ENCODE assay signal across 11 mouse cellular contexts in genomic region chr4:150523351-150523750, GRCm38 (mm10).
DNase-seq lines count a peak whose midpoint lies in the region; ATAC-seq and TF ChIP-seq lines count a peak whose summit lies in the region.
"Had no signal": no experiment of that assay in that cellular context is flagged by ENCODE, and none has a peak within 500 bp of the region (broad histone marks: within the 10 kb centered on the region; RNA-seq: fewer than 3 reads in every experiment).

No protein-coding gene starts in this region.

- TF ChIP-seq CTCF in stomach, postnatal 0 days (IDR thresholded peaks at IDR 0.05; ENCODE audit: low read depth), result no peak
- no peak for TF ChIP-seq CTCF in liver, postnatal 0 days (IDR thresholded peaks at IDR 0.05; ENCODE audit: low read depth)
- TF ChIP-seq CTCF in cerebellum, adult 2 months (IDR thresholded peaks at IDR 0.05; ENCODE audit: borderline replicate concordance, insufficient read depth, low read depth, low read length), result no peak

- peak; percentile 58; the same call in 1 of the 2 replicates for ATAC-seq in stomach, embryonic 14.5 days (ENCODE audit: insufficient number of reproducible peaks, insufficient read depth, low FRiP score, low read depth)
- ATAC-seq in stomach, postnatal 0 days (ENCODE audit: low FRiP score, low TSS enrichment), result no peak
- ATAC-seq in liver, postnatal 0 days, result peak; percentile 75

- no peaks in the 10 kb centered on the region for H3K27me3 ChIP-seq in stomach, embryonic 14.5 days (ENCODE audit: control insufficient read depth, insufficient read depth, low read length)
- H3K27me3 ChIP-seq in stomach, postnatal 0 days (ENCODE audit: control insufficient read depth, insufficient read depth, low read length), result no peaks in the 10 kb centered on the region
- H3K27me3 ChIP-seq in embryonic facial prominence, embryonic 10.5 days (replicated peaks; ENCODE audit: low read depth, poor library complexity, severe bottlenecking), result no peaks in the 10 kb centered on the region
- H3K27me3 ChIP-seq in liver, postnatal 0 days (ENCODE audit: insufficient read depth, low read length), result no peaks in the 10 kb centered on the region
- no peaks in the 10 kb centered on the region for H3K27me3 ChIP-seq in cerebellum, adult 2 months (ENCODE audit: control insufficient read depth, insufficient read depth, low read length)
- H3K27me3 ChIP-seq: embryonic facial prominence, embryonic 12.5 days had no signal

- DNase-seq in stomach, postnatal 0 days (ENCODE audit: low spot score), result no peak
- no peak for DNase-seq in embryonic facial prominence, embryonic 10.5 days (ENCODE audit: low spot score)
- DNase-seq in liver, postnatal 0 days, result peak; percentile 26
- no peak for DNase-seq in cerebellum, adult 2 months
- no peak for DNase-seq in right cerebral cortex, postnatal 14 days
- DNase-seq in thymus, postnatal 10 days (ENCODE audit: low spot score in 2 of 2), result no peak
- DNase-seq: kidney, adult 18-20 months; left cerebral cortex, postnatal 4 days; right cerebral cortex, adult 18-20 months had no signal

- H3K4me3 ChIP-seq in stomach, embryonic 14.5 days (ENCODE audit: low read depth, low read length), result no peak overlapping the region
- no peak overlapping the region for H3K4me3 ChIP-seq in stomach, postnatal 0 days (ENCODE audit: low read depth, low read length)
- H3K4me3 ChIP-seq in embryonic facial prominence, embryonic 10.5 days, result no peak overlapping the region
- no peak overlapping the region for H3K4me3 ChIP-seq in liver, postnatal 0 days (ENCODE audit: low read depth, low read length)
- no peak overlapping the region for H3K4me3 ChIP-seq in cerebellum, adult 2 months (replicated peaks; ENCODE audit: insufficient read depth, low read depth, low read length)
- H3K4me3 ChIP-seq: embryonic facial prominence, embryonic 12.5 days had no signal

- H3K9me3 ChIP-seq in stomach, embryonic 14.5 days (ENCODE audit: control insufficient read depth, low read depth, low read length), result no peaks in the 10 kb centered on the region
- H3K9me3 ChIP-seq in stomach, postnatal 0 days (ENCODE audit: control insufficient read depth, low read length), result no peaks in the 10 kb centered on the region
- no peaks in the 10 kb centered on the region for H3K9me3 ChIP-seq in embryonic facial prominence, embryonic 10.5 days
- no peaks in the 10 kb centered on the region for H3K9me3 ChIP-seq in liver, postnatal 0 days (ENCODE audit: low read length)
- H3K9me3 ChIP-seq: embryonic facial prominence, embryonic 12.5 days had no signal

- no peak for TF ChIP-seq EP300 in stomach, postnatal 0 days (optimal IDR thresholded peaks at IDR 0.05)
- TF ChIP-seq EP300 in liver, postnatal 0 days (IDR thresholded peaks at IDR 0.05; ENCODE audit: low read depth), result no peak; the same call in 1 of the 2 replicates

- H3K9ac ChIP-seq in stomach, embryonic 14.5 days (replicated peaks; ENCODE audit: low read depth, low read length), result no peak overlapping the region
- H3K9ac ChIP-seq in stomach, postnatal 0 days (ENCODE audit: low read length), result no peak overlapping the region
- no peak overlapping the region for H3K9ac ChIP-seq in liver, postnatal 0 days (replicated peaks)
- H3K9ac ChIP-seq: embryonic facial prominence, embryonic 12.5 days had no signal

- no peak overlapping the region for H3K4me2 ChIP-seq in stomach, embryonic 14.5 days (replicated peaks; ENCODE audit: low read depth, low read length)
- H3K4me2 ChIP-seq in stomach, postnatal 0 days (replicated peaks; ENCODE audit: low read depth), result no peak overlapping the region
- H3K4me2 ChIP-seq in liver, postnatal 0 days (ENCODE audit: low read depth, low read length), result no peak overlapping the region
- H3K4me2 ChIP-seq: embryonic facial prominence, embryonic 12.5 days had no signal

- no peak for TF ChIP-seq POLR2A in cerebellum, adult 2 months (IDR thresholded peaks at IDR 0.05; ENCODE audit: borderline replicate concordance, insufficient read depth, low read length)

- no peaks in the 10 kb centered on the region for H3K4me1 ChIP-seq in stomach, embryonic 14.5 days (ENCODE audit: control insufficient read depth, insufficient read depth, low read length)
- H3K4me1 ChIP-seq in stomach, postnatal 0 days (replicated peaks; ENCODE audit: control insufficient read depth, insufficient read depth), result no peaks in the 10 kb centered on the region
- H3K4me1 ChIP-seq in embryonic facial prominence, embryonic 10.5 days, result no peaks in the 10 kb centered on the region; the same call in 1 of the 2 replicates
- H3K4me1 ChIP-seq in liver, postnatal 0 days (ENCODE audit: insufficient read depth), result peaks cover 18% of the 10 kb centered on the region
- peaks cover 8% of the 10 kb centered on the region for H3K4me1 ChIP-seq in cerebellum, adult 2 months (ENCODE audit: control insufficient read depth, insufficient read depth, low read length)

- H3K36me3 ChIP-seq in stomach, embryonic 14.5 days (ENCODE audit: control insufficient read depth, insufficient read depth, low read length), result peaks cover 3% of the 10 kb centered on the region; the same call in 1 of the 2 replicates
- H3K36me3 ChIP-seq in stomach, postnatal 0 days (ENCODE audit: control insufficient read depth, insufficient read depth, low read length), result no peaks in the 10 kb centered on the region
- peaks cover 62% of the 10 kb centered on the region for H3K36me3 ChIP-seq in embryonic facial prominence, embryonic 10.5 days (replicated peaks)
- H3K36me3 ChIP-seq in liver, postnatal 0 days (replicated peaks; ENCODE audit: insufficient read depth, low read length), result peaks cover 9% of the 10 kb centered on the region

- H3K27ac ChIP-seq in stomach, embryonic 14.5 days (ENCODE audit: low read length), result no peak overlapping the region
- no peak overlapping the region for H3K27ac ChIP-seq in stomach, postnatal 0 days (replicated peaks)
- peak overlapping the region; percentile 15 for H3K27ac ChIP-seq in embryonic facial prominence, embryonic 10.5 days (replicated peaks)
- no peak overlapping the region; the same call in 1 of the 2 replicates for H3K27ac ChIP-seq in liver, postnatal 0 days (ENCODE audit: low read depth)
- no peak overlapping the region for H3K27ac ChIP-seq in cerebellum, adult 2 months (ENCODE audit: insufficient read depth, low read length)
- H3K27ac ChIP-seq: embryonic facial prominence, embryonic 12.5 days had no signal
